Mouse (Mus musculus) layer of hippocampus, adult 11-12 months (tissue): ENCODE results near the gene Uroc1.
A peak's percentile ranks its signal among the peaks of the same experiment; 100 is the strongest.

Experiments used
- DNase-seq: peaks from one replicate; pipeline ENCODE4 v3.0.0; 2022; ENCODE audit warnings: low spot score

Gene Uroc1

DNA sequence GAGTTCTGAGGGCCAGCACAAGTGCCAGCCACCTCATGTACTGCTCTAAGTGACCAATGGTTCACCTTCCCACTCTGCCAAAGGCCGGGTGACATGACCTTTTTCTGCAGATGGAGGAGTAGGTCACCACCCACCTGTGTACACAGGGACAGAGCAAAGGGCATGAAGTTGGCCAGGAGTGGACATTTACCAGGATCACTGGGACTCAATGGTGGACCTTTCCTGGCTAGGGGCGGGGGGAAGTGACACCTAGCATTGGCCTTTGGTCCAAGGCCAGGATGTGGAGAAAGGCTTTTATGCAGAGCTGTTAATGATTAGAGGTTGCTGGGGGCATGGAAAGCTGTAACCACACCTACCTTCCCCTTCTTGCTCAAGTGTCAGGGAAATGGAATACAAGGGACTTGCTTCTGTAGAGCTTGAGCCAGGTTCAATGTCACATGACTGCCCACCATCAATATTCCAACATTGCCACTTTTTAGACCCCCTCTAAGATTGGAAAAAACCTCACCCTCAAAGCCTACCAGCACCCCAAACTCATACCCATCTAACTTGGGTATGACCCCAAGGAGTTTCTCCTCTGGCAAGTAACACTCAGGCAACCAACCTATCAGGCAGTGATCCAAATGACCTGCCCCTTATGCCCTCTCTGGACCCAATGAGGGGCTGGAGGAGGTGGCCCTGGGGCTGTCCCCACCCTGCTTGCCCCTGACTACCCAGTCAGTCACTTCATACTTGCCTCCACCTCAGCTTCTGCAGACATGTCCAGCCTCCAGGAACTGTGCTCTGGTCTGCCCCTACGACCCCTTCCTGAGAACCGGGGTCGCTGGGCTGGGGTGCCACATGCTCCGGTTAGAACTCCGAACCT lies at the start of gene Uroc1:
Gene Uroc1 (plus strand): TSS at position 724 of the 865 bp plus-strand sequence.
- DNase-seq: no peak

DNA sequence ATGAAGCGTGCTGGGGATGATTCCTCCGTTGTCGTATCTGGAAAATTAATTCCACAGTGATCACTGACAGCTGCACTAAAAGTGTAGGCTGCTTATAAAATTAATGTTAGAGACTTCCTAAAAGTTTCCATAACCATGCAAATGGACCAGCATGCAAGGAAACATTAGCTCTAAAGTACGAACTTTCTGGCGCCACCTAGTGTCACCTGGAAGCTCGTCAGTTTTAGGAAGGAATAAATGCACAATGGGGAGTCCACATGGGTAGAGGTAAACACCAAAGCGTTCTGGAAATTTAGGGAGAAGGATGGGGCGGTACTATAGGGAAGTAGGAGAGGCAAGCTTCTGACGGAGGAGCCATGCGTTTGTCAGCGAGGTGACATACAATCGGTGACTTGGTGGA lies 44.8 kb upstream of the Uroc1 start:
- peak; percentile 17 for DNase-seq

DNA sequence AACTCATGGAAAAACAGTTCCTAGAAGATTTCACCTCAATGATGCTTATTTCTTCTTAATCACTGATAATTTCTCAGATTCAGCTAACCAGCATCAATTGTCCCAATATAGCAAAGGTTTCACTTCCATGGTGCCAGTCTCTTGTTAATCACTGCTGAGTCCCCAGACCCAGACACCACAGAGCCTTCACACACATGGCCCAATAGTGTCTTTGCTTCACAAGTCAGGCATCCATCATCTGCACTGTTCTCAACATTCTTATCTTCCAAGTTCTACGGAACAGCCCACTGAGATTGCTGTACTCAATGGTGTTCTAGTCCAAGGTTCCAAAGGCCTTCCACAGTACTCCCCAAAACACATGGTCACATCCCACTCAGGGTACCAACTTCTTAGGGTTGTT lies 32.2 kb upstream of the Uroc1 start, which contains the start of gene BC048671:
Gene BC048671 (plus strand): TSS at position 301 of the 400 bp plus-strand sequence.
- no peak for DNase-seq

DNA sequence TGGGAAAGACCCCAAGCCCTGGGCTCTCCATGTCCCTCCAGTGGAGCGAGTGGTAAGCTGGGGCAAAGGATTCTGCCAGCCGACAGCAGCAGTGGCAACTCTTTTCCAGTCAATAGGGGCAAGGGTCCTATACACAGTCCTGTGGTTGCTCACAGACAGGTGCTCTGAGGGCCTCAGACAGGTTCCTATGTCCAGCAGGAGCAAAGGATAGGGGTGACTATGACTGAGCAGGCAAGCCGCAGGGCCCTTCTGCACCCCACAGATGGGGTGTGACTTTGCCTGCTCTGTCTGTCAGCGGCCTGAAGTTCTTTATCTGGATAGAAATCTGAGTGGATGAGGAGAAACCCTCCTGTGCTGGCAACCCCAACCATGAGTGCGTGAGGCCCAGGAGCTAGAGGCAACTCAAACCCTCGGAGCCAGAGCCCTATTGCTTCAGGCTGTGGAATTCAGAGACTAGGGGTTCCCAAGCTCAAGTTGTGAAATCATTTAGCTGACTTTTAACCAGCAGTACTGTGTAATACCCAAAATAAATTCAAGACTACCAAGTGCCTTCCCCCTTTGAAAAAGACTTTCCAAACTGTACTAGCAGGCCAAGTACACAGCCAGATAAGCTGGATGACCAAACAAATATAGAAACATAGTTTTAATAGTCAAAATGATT lies 26.6 kb upstream of the Uroc1 start:
- no peak for DNase-seq

DNA sequence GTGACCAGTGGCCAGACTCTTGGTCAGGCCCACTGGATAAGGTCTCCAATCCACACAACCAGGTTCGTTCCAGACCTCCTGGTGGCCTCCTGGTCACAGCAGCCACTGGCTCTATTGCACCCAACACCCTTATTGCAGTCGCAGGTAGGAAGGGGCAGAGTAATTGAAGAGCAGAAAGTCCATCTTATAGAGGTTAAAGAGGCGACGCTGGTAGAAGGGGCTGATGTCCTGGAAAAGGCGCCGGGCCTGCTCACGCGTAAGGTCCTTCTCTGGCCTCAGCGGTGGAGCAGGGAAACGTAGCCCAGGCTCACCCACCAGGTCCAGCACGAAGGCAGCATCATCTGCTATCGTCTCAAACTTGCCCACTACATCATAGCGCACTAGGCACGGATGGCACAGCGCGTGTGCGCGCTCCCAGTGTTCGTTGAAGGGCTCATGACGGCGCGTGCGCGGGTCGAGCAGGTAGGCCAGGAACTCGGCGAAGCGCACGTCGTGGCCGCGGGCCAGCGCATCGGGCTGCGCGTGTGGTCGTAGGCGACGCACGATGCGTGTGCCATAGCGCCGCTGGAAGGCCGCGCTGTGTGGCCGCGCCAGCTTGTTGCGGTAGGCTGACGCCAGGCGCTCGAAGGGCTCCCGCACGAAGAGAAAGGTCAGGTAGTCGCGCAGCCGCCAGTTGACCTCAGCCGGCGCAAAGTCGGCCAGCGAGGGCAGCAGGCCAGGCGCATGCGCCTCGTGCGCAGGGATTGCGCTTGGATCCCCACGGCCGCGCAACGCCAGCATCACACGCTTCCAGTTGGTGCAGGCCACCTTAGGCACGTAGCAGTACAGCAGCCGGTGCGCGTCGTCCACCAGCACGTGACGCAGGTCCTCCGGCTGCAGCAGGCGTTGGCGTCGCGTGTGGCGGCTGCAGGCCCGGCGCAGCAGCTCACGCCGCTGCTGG lies 24.0 kb upstream of the Uroc1 start:
- no peak for DNase-seq

DNA sequence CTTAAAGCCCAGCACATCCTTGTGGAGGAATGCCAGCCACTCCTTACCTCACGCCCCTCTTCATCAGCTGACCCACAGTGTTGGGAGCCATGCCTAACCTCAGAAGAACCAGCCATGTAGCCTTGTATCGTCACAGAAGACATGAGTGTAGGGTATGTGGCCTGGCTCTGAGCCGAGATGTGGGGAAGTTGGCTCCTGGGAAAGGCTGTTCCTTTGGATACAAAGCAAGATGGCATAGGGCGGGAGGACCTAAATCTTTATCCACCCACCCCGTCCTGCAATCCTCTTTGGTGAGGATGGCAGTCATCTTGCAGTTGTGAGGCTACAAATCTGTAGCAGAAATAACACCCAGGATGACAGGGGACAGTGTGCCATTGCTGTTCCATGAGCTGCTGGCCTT lies 17.1 kb upstream of the Uroc1 start:
- no peak for DNase-seq

DNA sequence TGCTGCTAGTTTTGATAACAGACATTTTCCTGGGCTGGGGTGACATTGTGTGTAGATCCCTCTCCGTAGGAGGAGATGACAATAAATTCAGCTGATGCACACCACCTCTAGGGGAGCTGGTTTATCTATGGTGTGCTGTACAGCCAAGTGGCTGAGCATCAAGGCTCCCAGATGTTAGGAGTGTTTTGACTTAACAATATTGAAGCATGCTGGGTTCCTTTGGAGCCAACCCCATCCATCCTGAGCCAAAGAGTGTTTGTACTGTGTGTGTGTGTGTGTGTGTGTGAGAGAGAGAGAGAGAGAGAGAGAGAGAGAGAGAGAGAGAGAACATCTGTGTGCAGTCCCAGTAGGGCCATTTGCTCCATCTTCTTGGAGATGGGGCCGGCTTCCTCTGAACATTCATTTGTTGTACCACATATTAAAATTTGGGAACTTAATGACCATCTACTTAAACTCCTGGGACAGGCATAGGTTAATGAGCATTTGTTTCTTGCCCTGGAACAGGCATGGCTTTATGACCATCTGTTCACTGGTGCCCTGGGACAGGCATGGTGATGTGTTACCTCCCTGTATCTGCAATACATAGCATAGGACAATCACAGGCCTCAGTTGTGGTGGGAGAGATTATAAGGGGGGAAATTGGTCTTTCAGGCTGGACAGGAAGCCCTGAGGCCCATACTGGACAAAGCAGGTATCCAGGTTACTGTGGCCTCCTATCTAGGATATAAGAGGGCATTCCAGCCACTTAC lies 15.4 kb upstream of the Uroc1 start:
- DNase-seq: no peak

DNA sequence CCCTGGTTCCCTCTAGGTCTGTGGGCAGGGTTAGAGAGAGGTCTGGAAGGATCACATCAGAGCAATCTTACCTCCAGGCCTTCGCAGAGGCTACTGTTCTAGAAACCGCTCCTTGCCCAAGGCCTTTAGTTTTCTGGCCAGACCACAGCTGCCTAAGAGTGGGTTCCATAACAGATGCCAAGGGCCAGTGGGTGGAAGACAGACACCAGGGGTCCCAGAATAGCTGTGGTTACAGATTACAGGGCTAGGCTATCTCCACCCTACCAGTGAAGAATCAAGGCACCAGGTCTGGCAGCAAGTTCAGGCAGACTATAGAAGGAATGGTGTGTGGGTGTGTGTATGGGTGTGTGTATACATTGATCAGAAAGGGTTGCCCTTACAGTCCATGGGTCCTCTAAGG lies 14.1 kb upstream of the Uroc1 start:
- DNase-seq: no peak

DNA sequence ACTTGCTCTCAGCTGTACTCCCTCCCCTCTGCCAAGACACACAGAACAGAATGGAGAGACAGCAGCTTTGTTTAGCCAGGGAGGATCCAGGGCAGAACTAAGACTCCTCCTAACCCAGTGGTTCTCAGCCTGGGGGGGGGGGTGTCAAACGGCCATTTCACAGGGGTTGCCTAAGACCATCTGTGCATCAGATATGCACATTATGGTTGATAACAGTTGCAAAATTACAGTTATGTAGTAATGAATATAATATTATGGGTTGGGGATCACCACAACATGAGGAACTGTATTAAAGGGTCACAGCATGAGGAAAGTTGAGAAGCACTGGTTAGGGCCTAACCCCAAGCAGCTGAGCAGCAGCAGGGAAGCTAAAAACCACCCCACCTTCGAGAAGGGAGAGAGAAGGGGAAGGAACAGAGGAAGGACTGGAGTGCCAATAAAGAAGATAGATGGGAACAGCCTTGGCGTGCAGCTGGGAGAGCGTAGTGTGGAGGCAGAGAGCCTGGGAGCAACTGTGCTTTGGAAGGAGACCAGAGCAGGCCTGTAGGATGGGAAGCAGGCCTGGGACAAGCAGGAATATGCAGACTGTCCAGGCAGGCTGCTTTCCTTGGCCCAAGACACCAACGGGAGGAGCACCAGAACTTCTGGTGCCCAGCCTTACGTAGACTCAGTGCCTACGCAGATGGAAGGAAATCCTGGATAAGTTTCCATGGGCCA lies 13.5 kb upstream of the Uroc1 start:
- DNase-seq: no peak

DNA sequence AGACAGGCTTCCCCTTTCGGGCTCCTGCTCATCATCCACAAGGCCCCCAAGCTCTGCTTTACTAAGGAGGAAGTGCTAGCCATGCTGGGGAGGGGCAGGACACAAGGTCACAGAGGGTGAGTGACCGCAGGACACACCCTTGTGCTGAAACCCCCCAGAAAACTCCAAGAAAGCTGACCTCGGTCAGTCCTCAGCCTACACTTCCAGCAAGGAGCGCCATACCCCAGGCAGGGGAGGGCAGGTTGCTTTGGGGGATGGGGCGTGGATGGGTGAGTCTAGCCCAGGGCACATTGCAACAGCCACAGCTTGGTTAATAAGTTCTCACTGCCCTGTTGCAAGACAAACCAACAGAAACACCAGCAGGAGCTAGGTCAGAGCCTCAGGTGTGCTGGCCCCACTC lies 12.7 kb upstream of the Uroc1 start:
- no peak for DNase-seq

DNA sequence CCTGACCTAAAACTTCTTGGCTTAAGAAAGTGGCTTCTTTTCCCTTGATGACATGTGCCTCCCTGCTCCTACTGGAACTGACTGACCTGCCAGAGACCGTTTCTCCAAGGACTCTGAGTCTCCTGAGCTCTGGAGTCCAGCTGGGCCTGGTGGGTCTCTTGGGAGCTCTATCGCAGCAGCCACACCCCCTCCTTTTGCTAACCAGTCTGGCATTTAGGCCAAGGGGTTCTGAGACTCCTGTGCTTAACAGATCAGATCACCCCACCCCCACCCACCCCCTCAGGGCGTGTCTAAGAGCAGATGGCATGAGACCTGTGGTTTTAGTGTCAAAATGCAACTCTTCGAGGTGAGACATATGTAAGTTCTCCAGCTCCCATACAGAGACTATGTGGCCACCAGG lies 11.3 kb upstream of the Uroc1 start:
- no peak for DNase-seq

DNA sequence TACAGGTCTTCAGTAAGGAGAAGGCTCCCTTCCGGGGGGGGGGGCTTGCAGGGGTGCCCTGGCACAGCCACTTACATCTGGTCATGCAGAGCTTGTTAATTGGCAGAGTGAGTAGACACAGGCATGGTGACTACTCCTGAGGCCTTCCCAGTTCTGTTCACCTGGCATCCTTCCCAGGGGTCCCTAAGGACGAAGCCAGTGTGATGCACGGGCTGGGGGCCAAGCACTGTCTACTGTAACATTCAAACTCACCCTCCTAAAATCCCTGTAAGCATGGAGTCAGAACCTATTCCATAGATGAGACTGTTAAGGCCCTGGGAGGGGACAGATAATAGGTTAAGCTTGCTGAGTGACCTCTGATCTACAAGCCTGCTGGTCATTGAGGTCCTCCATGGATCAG lies 9.1 kb upstream of the Uroc1 start:
- DNase-seq: no peak

DNA sequence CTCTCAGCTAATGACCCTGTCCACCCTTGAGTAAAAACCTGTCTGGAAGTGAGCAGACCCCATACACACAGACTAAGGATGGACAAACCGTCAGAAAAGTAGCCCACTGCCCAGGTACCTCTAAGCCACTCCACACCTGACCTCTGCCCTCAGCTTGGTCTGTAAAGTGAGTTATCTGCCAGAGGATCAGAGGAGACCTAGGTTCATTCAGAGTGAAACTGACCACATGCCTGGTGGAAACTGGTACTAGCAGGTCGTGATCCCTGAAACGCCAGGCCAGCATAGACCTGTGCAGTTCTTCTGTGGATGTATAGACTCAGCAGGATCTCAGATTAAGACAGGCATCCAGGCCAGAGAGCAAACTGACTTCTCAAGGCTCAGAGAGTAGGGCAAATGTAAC lies 8.6 kb upstream of the Uroc1 start:
- no peak for DNase-seq

DNA sequence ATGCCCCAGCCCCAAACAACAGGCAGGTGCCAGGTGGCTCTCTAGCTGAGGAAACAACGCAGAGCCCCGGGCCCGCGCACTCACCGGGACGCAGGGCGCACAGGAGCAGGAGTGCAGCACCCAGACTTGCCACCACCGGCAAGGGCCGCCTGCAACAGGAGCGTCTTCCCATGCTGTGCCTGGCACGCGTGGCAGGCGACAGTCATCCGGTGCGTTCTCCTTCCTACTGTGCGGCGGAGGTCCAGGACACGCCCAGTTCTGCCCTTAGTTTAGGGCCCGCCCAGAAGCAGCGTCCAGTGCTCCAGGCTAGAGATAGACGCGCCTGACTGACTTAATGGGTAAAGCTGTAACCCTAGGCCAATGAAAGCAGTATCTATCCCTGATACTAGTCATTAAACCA lies 8.1 kb upstream of the Uroc1 start, which contains the start of gene Chst13:
Gene Chst13 (minus strand): TSS at position 195 of the 400 bp plus-strand sequence.
- DNase-seq: no peak

DNA sequence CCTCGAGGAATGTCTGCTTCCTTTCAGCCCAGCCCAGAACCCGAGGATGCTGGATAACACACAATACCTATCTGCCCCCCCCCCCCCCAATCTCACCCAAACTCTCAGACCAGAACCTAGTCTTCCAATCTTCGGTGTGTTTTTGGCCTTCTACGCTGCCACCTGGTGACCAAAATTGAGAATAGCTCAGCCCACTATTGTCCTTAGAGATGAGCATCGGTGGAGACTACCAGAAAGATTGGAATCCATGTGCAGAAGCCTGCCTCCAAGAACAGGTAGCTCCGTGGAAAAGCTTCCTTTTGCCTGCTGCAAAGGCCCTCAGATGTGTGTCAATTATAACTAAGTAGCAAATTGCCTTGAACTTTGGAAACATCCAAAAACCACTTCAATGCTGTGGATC lies 5.4 kb upstream of the Uroc1 start:
- DNase-seq: peak; percentile 47

DNA sequence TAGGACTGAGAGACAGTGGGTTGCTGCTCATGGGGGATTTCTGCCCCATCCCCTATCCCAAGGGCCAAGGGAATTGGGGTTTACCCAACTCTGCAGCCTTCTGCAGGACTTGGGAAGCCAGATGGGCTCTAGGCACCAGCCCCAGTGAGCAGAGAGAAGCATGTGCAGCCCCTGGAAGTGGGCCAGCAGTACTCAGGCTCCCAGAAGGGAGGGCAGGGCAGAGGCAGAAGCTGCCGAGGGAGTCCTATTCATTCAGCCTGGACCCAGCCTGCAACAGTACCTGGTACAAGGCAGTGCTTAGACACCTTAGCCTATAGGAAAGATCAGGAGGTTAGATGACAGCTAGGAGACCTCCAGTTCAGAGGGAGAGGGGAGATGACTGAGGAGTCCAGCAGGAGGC lies 3.1 kb upstream of the Uroc1 start:
- DNase-seq: peak; percentile 76

DNA sequence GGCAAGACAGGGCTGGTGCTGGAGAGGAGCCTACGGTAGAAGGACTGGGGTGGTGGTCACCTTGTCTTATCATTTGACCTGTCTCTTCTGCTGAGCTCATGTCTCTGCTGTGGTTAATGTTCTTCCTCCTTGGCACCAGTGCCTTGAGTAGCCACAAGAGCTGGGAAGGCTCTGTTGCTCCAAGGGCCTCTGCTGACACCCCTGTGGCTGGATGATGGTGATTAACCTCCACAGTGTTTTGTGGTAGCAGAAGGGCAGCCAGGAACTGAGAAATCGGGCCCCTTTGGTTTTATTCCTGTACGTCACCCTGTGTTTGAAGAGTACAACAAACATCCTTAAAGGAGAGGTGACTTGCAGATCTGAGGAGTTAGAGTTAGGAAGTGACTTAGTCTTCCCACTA lies 1.2 kb downstream of the Uroc1 start:
- no peak for DNase-seq

DNA sequence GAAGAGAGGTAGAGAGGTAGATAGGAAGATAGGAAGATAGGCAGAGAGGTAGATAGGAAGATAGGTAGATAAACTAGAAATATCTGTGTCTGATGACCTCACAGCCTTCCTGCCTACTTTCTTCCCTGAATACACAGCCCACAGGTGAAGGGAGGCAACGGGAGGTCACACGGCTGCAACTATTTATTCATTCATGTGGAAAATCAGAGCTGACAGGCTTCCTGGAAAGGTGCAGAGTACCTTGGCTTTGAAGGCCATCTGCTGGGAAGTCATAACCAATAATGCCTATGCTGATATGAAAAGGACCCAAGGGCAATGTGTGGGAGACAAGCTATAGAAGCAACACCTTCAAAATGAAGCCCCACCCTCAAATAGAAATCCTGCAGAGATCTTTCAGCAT lies 9.3 kb downstream of the Uroc1 start:
- no peak for DNase-seq

DNA sequence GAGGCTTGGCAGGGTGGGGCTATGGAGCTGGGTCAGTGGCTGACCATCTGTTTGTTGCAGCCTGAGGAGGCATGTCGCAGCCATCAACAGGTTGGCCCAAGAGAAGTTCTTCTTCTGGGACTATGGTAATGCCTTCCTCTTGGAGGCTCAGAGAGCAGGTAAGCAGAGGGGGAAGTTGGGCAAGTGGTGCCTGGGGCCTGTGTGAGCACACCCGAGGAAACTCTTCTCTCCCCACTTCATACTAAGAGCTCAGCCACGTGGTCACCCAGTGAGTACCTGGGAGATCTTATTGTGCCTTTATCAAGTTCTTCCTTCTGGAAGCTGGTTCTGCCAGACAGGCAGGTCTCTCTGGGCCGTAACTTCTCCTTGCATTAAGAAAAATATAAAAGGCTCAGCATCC lies 14.1 kb downstream of the Uroc1 start:
- no peak for DNase-seq

DNA sequence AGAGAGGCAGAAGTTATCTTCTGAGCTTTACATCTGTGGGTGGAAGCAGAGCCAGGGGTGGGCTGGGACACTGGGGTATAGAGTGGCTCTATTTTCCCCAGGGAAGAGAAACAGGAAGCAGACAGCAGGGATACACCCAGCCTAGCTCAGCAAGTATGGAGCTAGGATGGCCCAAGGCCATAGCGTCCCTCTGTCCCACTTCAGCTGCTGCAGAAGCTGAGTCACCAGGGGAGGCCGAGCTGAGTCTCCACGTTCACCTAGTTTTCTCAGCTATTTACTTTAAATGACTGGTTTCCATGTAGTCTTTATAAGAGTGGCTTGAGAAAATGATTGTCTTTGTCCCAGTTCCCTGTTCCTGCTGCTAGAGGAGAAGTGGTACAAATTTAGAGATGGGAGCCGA lies 15.4 kb downstream of the Uroc1 start:
- no peak for DNase-seq

DNA sequence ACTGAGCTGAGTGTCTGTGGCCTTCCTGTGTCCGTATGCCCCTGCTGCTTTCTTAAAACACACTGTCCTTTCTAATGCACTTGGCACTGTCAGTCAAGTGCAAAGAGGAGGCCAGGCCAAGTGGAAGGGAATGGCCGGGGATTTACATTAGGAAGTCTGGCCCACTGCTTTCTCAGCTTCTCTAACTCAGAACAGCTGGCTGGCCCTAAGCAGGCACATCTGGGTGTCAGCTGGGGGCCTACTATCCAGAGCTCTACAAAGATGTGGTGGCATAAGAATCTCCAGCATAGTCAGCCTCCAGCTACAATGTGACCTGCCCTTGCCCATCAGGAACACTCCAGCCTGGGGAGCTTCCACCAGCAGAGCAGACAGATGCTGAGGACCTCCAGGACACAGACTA lies 16.9 kb downstream of the Uroc1 start:
- DNase-seq: no peak
